Mouse (Mus musculus) heart, adult 2 months (tissue): Measurements from ENCODE around the gene Sptbn1.

Experiments used
- CTCF ChIP-seq: fragments of 200-600 bp; IDR thresholded peaks from 2 replicates; pipeline ENCODE4 v1.8.1; 2022; ENCODE audit warnings: antibody characterized with exemption, mild to moderate bottlenecking, moderate library complexity
- EP300 ChIP-seq: fragments of 200-500 bp; IDR thresholded peaks from 2 replicates; pipeline ENCODE4 v1.6.1; 2011; ENCODE audit warnings: low read depth, low read length, control low read depth; ENCODE audit not compliant: insufficient read depth

- TF ChIP-seq CTCF (no peak), EP300 (no peak)
Observed at GRCm38 (mm10) chr11:30200391-30200790, 67.6 kb downstream of the Sptbn1 start.
